Mouse (Mus musculus): ENCODE measurements around the gene Plcxd1. TPM values are rescaled to one million over a fixed set of nuclear protein-coding genes. Genes with fewer than 3 reads are reported as not detected.
"Not testable (repeated sequence)": the region's sequence is repeated elsewhere in the genome, so short reads cannot be mapped to it uniquely, and the experiment has no call there.

The Plcxd1 gene
- total and polyA plus RNA-seq, 3 experiments: 0.64 TPM; not detected in 2

DNA sequence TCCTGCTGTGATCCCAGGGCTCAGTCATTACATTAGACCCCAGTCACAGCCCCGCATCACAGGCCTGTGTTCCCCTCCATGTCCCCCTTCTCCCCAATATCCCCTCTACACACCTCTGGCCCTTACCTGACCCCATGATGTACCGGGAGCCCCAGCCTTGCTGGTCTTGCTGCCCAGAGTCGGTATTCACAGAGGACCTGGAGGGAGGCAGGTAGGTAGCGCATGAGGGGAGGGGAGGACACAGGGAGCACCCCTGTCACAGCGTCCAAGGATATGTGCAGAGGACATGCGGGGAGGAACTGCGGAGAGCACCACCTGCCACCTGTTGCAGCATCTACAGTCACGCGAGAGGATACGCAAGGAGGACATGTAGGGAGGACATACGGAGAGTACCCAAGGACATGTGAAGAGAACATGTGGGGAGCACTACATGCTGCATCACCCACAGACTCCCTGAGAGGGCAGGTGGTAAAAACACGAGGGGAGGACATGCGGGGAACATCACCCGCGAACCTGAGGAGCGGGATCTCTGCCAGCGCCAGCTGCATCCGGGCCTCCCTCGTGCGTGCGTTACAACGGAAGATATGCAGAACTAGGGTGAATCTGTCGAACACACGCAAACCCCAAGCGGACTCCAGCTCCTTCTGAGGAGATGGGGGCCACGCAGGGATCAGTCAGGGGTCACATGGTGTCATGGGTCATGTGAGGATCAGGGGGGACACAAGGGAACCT, 6.5 kb downstream of the Plcxd1 start:
- peaks cover 2% of the 10 kb centered on the region; the same call in 1 of the 2 replicates for H3K27me3 ChIP-seq (ENCODE audit: control insufficient read depth, insufficient read depth, low read length)
- no peak overlapping the region for H3K27ac ChIP-seq
- TF ChIP-seq EP300 (IDR thresholded peaks at IDR 0.05; ENCODE audit: insufficient read depth, low read depth, low read length): no peak
- TF ChIP-seq POLR2A (IDR thresholded peaks at IDR 0.05; ENCODE audit: insufficient read depth, low read depth, low read length): no peak
- TF ChIP-seq CTCF (IDR thresholded peaks at IDR 0.05): no peak
- no peak overlapping the region for H3K4me3 ChIP-seq
- intact Hi-C loops (cut with DNase I): loop anchor here (2.0 to 10.0 kb wide), 2 partner anchors 70 to 182 kb away; partner anchors contain the start of genes Gm15446 and Golga3
- no peaks in the 10 kb centered on the region for H3K36me3 ChIP-seq (ENCODE audit: control insufficient read depth, insufficient read depth, low read length)
- no peak overlapping the region for H3K9ac ChIP-seq (ENCODE audit: low read depth, low read length)
- peaks cover 2% of the 10 kb centered on the region; the same call in 1 of the 2 replicates for H3K4me1 ChIP-seq (ENCODE audit: control insufficient read depth, insufficient read depth, low read length)
- no peaks in the 10 kb centered on the region for H3K79me2 ChIP-seq (replicated peaks; ENCODE audit: control insufficient read depth, insufficient read depth, low read length)
- whole genome bisulfite sequencing: 93% methylated on average over 26 of the region's 26 CpGs
- DNase-seq: no peak

DNA sequence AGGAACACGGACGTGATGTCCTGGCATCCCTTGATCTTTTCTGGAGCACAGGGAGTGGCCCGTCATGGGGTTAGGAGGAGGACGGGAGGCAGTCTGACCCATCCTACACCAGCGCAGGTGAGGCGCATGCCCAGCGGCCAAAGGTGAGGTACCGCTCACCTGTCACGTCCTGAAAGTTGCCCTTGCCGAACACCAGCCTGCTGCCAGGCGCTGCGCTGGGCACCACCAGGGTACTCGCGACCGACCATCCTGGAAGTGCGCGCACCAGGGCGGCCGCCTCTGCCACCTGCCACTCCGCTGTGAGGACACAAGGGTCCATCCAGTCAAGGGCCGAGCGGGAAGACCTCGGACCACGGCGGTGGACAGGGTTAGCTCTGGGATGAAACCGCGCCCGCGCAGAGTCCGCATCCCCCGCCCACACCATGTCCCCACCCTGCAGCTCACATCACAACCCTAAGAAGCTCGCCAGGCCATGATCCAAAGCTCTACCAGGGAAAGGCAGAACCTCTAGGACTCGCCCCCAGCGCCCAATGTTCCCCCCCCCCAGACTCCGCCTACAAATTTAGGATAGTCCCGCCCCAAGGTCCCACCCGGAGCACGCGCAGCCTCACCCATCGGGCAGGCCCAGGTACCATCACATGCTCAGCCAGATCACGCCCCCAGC, 7.3 kb downstream of the Plcxd1 start:
- 19% methylated on average over 41 of the region's 41 CpGs for WGBS
- Histone ChIP-seq H3K79me2 (replicated peaks; ENCODE audit: control insufficient read depth, insufficient read depth, low read length) (no peaks in the 10 kb centered on the region), H3K36me3 (ENCODE audit: control insufficient read depth, insufficient read depth, low read length) (no peaks in the 10 kb centered on the region), H3K4me1 (ENCODE audit: control insufficient read depth, insufficient read depth, low read length) (no peaks in the 10 kb centered on the region), H3K27me3 (ENCODE audit: control insufficient read depth, insufficient read depth, low read length) (no peaks in the 10 kb centered on the region; the same call in 1 of the 2 replicates), H3K9ac (ENCODE audit: low read depth, low read length) (peak overlapping the region; percentile 92), H3K4me3 (peak overlapping the region; percentile 98), H3K27ac (peak overlapping the region; percentile 96)
- intact Hi-C loops (cut with DNase I): loop anchor here (1.0 to 10.0 kb wide), 3 partner anchors 28 to 182 kb away; partner anchors contain the start of genes Chfr, Gm15446 and Golga3
- no peak for TF ChIP-seq EP300 (IDR thresholded peaks at IDR 0.05; ENCODE audit: insufficient read depth, low read depth, low read length)
- TF ChIP-seq POLR2A (IDR thresholded peaks at IDR 0.05; ENCODE audit: insufficient read depth, low read depth, low read length): no peak
- no peak for TF ChIP-seq CTCF (IDR thresholded peaks at IDR 0.05)
- peak in 1 of 2 experiments; percentile 46 for DNase-seq

DNA sequence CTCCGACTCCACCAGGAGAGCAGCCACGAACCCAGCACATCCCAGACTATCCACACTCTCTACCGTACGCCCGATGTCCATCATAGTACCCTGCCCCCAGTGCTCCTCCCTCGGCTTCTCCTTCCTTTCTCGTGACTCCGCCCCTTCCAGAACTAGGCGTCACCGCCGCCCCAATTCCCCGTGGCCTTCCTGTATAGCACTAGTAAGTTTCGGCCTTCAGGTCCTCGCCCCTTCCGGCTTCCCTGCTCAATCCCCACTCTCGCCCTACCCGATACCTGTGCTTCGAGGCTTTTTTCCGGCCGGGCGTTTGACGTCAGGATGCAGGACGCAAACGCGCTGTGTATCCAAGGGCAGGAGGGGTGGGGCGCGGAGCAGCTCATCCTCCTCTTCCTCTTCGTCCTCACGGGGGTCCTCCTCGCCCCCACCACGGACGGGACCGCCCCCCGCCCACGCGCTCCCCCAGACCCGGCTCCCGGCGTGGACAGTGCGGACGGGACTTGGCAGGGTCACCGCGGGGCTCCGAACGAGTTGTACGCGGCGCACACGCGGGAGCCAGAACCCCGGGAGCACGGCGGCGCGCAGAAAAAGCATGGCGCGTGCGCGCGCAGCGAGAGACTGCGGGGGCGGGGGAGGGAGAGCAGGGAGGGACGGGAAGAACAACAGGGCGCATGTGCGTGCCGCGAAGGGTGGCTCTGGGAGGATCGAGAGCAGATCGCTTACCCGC, 8.0 kb downstream of the Plcxd1 start, which contains the start of gene Gtpbp6:
Gtpbp6 (minus strand) TSS at position 617 of the 724 bp plus-strand sequence.
- Histone ChIP-seq H3K4me3 (peak within 1 kb of the TSS; percentile 98), H3K27ac (peak within 1 kb of the TSS; percentile 96), H3K79me2 (replicated peaks; ENCODE audit: control insufficient read depth, insufficient read depth, low read length) (no peaks in the 10 kb centered on the region), H3K9ac (ENCODE audit: low read depth, low read length) (peak within 1 kb of the TSS; percentile 92), H3K4me1 (ENCODE audit: control insufficient read depth, insufficient read depth, low read length) (no peaks in the 10 kb centered on the region), H3K27me3 (ENCODE audit: control insufficient read depth, insufficient read depth, low read length) (no peaks in the 10 kb centered on the region), H3K36me3 (ENCODE audit: control insufficient read depth, insufficient read depth, low read length) (no peaks in the 10 kb centered on the region)
- peak; percentile 93 to 96 for DNase-seq
- TF ChIP-seq POLR2A (IDR thresholded peaks at IDR 0.05; ENCODE audit: insufficient read depth, low read depth, low read length) (peak; percentile 80), CTCF (IDR thresholded peaks at IDR 0.05) (no peak), EP300 (IDR thresholded peaks at IDR 0.05; ENCODE audit: insufficient read depth, low read depth, low read length) (peak; percentile 51; the same call in 1 of the 2 replicates)
- intact Hi-C loops (cut with DNase I): loop anchor here (1.0 to 10.0 kb wide), 3 partner anchors 28 to 183 kb away; partner anchors contain the start of genes Chfr, Gm15446 and Golga3
- under 1% methylated on average over 71 of the region's 71 CpGs for WGBS

DNA sequence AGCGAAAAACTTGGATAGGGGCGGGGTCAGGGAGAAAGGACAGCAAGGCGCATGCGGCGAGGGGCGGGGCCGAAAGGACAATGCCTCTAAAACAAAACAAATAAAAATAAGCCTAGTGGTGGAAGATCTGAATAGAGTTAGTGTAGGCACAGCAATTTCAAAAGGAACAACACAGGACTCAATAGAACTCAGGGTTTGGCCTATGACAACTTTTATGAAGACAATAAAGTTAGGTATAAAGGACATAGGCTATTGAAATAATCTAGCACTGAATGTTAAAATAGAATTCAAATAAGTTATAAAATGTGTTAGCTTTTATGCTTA, 8.5 kb downstream of the Plcxd1 start:
- no peak for DNase-seq
- Histone ChIP-seq H3K36me3 (ENCODE audit: control insufficient read depth, insufficient read depth, low read length) (no peaks in the 10 kb centered on the region), H3K4me3 (peak overlapping the region; percentile 98), H3K27ac (peak overlapping the region; percentile 96), H3K27me3 (ENCODE audit: control insufficient read depth, insufficient read depth, low read length) (no peaks in the 10 kb centered on the region), H3K79me2 (replicated peaks; ENCODE audit: control insufficient read depth, insufficient read depth, low read length) (no peaks in the 10 kb centered on the region), H3K4me1 (ENCODE audit: control insufficient read depth, insufficient read depth, low read length) (no peaks in the 10 kb centered on the region), H3K9ac (ENCODE audit: low read depth, low read length) (no peak overlapping the region)
- WGBS: 0% methylated on average over 7 of the region's 7 CpGs
- intact Hi-C loops (cut with DNase I): loop anchor here (10.0 kb wide), 1 partner anchor 183 kb away; the partner anchor contains the start of gene Gm15446
- TF ChIP-seq EP300 (IDR thresholded peaks at IDR 0.05; ENCODE audit: insufficient read depth, low read depth, low read length) (no peak), CTCF (IDR thresholded peaks at IDR 0.05) (peak; percentile 59), POLR2A (IDR thresholded peaks at IDR 0.05; ENCODE audit: insufficient read depth, low read depth, low read length) (no peak)

DNA sequence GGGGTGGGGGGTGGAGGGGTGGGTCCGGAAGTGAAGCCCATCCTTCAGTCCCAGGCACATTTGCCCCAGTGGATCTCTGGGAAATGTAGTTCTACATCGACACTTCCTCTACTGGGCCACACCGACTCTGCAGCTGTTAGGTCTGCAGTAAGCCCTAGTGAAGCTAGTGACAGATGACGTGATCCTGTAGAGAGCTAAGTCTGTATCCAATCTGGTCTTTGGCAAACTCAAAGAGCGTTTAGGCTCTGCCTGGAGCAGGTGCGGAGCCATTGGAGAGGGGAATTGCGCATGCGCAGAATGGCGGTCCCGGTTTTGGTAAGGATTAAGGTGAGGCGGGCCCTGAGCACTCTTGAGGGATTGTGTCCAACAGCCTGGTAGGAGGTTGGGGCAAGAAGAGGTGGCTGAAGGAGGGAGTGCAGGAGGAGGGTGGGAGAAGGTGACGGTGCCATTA, 10.2 kb downstream of the Plcxd1 start, which contains the start of gene Zfp605:
Zfp605 (plus strand) TSS at position 102 of the 451 bp plus-strand sequence.
- Histone ChIP-seq H3K27me3 (ENCODE audit: control insufficient read depth, insufficient read depth, low read length) (no peaks in the 10 kb centered on the region), H3K27ac (peak within 1 kb of the TSS; percentile 82), H3K4me3 (peak within 1 kb of the TSS; percentile 95), H3K4me1 (ENCODE audit: control insufficient read depth, insufficient read depth, low read length) (no peaks in the 10 kb centered on the region), H3K9ac (ENCODE audit: low read depth, low read length) (peak within 1 kb of the TSS; percentile 55), H3K79me2 (replicated peaks; ENCODE audit: control insufficient read depth, insufficient read depth, low read length) (no peaks in the 10 kb centered on the region), H3K36me3 (ENCODE audit: control insufficient read depth, insufficient read depth, low read length) (no peaks in the 10 kb centered on the region)
- under 1% methylated on average over 12 of the region's 12 CpGs for WGBS
- peak; percentile 90 for DNase-seq
- intact Hi-C loops (cut with DNase I): loop anchor here (10.0 kb wide), 1 partner anchor 185 kb away; the partner anchor contains the start of gene Gm15446
- TF ChIP-seq POLR2A (IDR thresholded peaks at IDR 0.05; ENCODE audit: insufficient read depth, low read depth, low read length): peak; percentile 31
- 0 out of 2 replicates have a peak, but pooled peaks have one; percentile 44 for TF ChIP-seq EP300 (IDR thresholded peaks at IDR 0.05; ENCODE audit: insufficient read depth, low read depth, low read length)
- 0 out of 2 replicates have a peak, but pooled peaks have one; percentile 7 for TF ChIP-seq CTCF (IDR thresholded peaks at IDR 0.05)

DNA sequence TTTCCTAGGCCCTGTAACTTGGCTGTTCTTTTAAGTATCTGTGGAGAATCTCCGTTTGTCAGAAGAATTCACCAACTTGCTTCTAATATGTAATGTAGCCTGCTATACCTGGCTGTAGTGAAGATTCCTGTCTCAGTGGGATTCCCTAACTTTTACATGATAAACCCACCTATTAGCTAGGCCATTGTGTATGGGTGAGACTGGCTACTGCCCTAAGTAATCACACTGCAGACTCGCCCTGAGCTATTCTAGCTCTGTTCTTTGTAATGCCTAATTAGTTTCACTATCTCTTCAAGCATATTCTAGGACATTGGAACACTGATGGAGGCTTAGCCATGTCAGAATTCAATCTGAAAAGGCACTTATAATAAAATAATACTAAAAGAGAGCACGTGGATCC, 22.6 kb downstream of the Plcxd1 start:
- H3K9ac ChIP-seq (ENCODE audit: low read depth, low read length); H3K4me1 ChIP-seq (ENCODE audit: control insufficient read depth, insufficient read depth, low read length); DNase-seq; H3K4me3 ChIP-seq; H3K27me3 ChIP-seq (ENCODE audit: control insufficient read depth, insufficient read depth, low read length); intact Hi-C loops (cut with DNase I); H3K79me2 ChIP-seq (replicated peaks; ENCODE audit: control insufficient read depth, insufficient read depth, low read length); H3K27ac ChIP-seq; H3K36me3 ChIP-seq (ENCODE audit: control insufficient read depth, insufficient read depth, low read length): not testable (repeated sequence)
- 83% methylated on average over 3 of the region's 3 CpGs for WGBS

Data from heart, adult 2 months (tissue).